Mouse (Mus musculus): ENCODE results near the gene Slc24a4. TPM values are rescaled to one million over a fixed set of nuclear protein-coding genes. Genes with fewer than 3 reads are reported as not detected.

Slc24a4 gene
- 0.20 and 0.56 TPM in 2 replicates for total RNA-seq (2017)

GRCm38 (mm10) chr12:102128081-102128790 is at the start of gene Slc24a4:
Gene Slc24a4 (plus strand): TSS chr12:102128733.
- ATAC-seq (replicated peaks in 1 of 2; ENCODE audit: insufficient read depth in 1 of 2, low FRiP score in 2 of 2, low TSS enrichment in 1 of 2, low read depth in 1 of 2, poor library complexity in 2 of 2, severe bottlenecking in 2 of 2), result peak; percentile 46 to 55; a peak in 2 of 4 replicates

GRCm38 (mm10) chr12:102082648-102083425 is 45.7 kb upstream of the Slc24a4 start:
- no peak for ATAC-seq (replicated peaks in 1 of 2; ENCODE audit: insufficient read depth in 1 of 2, low FRiP score in 2 of 2, low TSS enrichment in 1 of 2, low read depth in 1 of 2, poor library complexity in 2 of 2, severe bottlenecking in 2 of 2)

- ATAC-seq (replicated peaks in 1 of 2; ENCODE audit: insufficient read depth in 1 of 2, low FRiP score in 2 of 2, low TSS enrichment in 1 of 2, low read depth in 1 of 2, poor library complexity in 2 of 2, severe bottlenecking in 2 of 2), result no peak
These were observed 38.0 kb upstream of the Slc24a4 start for GRCm38 (mm10) chr12:102090535-102090934.

- ATAC-seq (replicated peaks in 1 of 2; ENCODE audit: insufficient read depth in 1 of 2, low FRiP score in 2 of 2, low TSS enrichment in 1 of 2, low read depth in 1 of 2, poor library complexity in 2 of 2, severe bottlenecking in 2 of 2), result no peak
These were observed 36.0 kb upstream of the Slc24a4 start for GRCm38 (mm10) chr12:102092342-102093094.

- ATAC-seq (replicated peaks in 1 of 2; ENCODE audit: insufficient read depth in 1 of 2, low FRiP score in 2 of 2, low TSS enrichment in 1 of 2, low read depth in 1 of 2, poor library complexity in 2 of 2, severe bottlenecking in 2 of 2), result no peak
These were observed 22.5 kb upstream of the Slc24a4 start for GRCm38 (mm10) chr12:102105990-102106389.

- peak in 1 of 2 experiments; percentile 18; a peak in 2 of 4 replicates for ATAC-seq (replicated peaks in 1 of 2; ENCODE audit: insufficient read depth in 1 of 2, low FRiP score in 2 of 2, low TSS enrichment in 1 of 2, low read depth in 1 of 2, poor library complexity in 2 of 2, severe bottlenecking in 2 of 2)
These were observed 19.7 kb upstream of the Slc24a4 start for GRCm38 (mm10) chr12:102108851-102109250.

- no peak for ATAC-seq (replicated peaks in 1 of 2; ENCODE audit: insufficient read depth in 1 of 2, low FRiP score in 2 of 2, low TSS enrichment in 1 of 2, low read depth in 1 of 2, poor library complexity in 2 of 2, severe bottlenecking in 2 of 2)
These were observed 16.0 kb upstream of the Slc24a4 start for GRCm38 (mm10) chr12:102112491-102112890.

GRCm38 (mm10) chr12:102112901-102113300 is 15.6 kb upstream of the Slc24a4 start:
- ATAC-seq (replicated peaks in 1 of 2; ENCODE audit: insufficient read depth in 1 of 2, low FRiP score in 2 of 2, low TSS enrichment in 1 of 2, low read depth in 1 of 2, poor library complexity in 2 of 2, severe bottlenecking in 2 of 2), result no peak

GRCm38 (mm10) chr12:102113391-102113790 is 15.1 kb upstream of the Slc24a4 start:
- ATAC-seq (replicated peaks in 1 of 2; ENCODE audit: insufficient read depth in 1 of 2, low FRiP score in 2 of 2, low TSS enrichment in 1 of 2, low read depth in 1 of 2, poor library complexity in 2 of 2, severe bottlenecking in 2 of 2), result no peak

- no peak for ATAC-seq (replicated peaks in 1 of 2; ENCODE audit: insufficient read depth in 1 of 2, low FRiP score in 2 of 2, low TSS enrichment in 1 of 2, low read depth in 1 of 2, poor library complexity in 2 of 2, severe bottlenecking in 2 of 2)
These were observed 12.0 kb upstream of the Slc24a4 start for GRCm38 (mm10) chr12:102116580-102116979.

GRCm38 (mm10) chr12:102118014-102118413 is 10.5 kb upstream of the Slc24a4 start:
- no peak for ATAC-seq (replicated peaks in 1 of 2; ENCODE audit: insufficient read depth in 1 of 2, low FRiP score in 2 of 2, low TSS enrichment in 1 of 2, low read depth in 1 of 2, poor library complexity in 2 of 2, severe bottlenecking in 2 of 2)

- no peak for ATAC-seq (replicated peaks in 1 of 2; ENCODE audit: insufficient read depth in 1 of 2, low FRiP score in 2 of 2, low TSS enrichment in 1 of 2, low read depth in 1 of 2, poor library complexity in 2 of 2, severe bottlenecking in 2 of 2)
These were observed 932 bp upstream of the Slc24a4 start for GRCm38 (mm10) chr12:102127601-102128000.

GRCm38 (mm10) chr12:102128791-102129507 is 416 bp downstream of the Slc24a4 start:
- peak; percentile 40 to 52 for ATAC-seq (replicated peaks in 1 of 2; ENCODE audit: insufficient read depth in 1 of 2, low FRiP score in 2 of 2, low TSS enrichment in 1 of 2, low read depth in 1 of 2, poor library complexity in 2 of 2, severe bottlenecking in 2 of 2)

- no peak for ATAC-seq (replicated peaks in 1 of 2; ENCODE audit: insufficient read depth in 1 of 2, low FRiP score in 2 of 2, low TSS enrichment in 1 of 2, low read depth in 1 of 2, poor library complexity in 2 of 2, severe bottlenecking in 2 of 2)
These were observed 1.0 kb downstream of the Slc24a4 start for GRCm38 (mm10) chr12:102129508-102130030.

GRCm38 (mm10) chr12:102139710-102140109 is 11.2 kb downstream of the Slc24a4 start:
- ATAC-seq (replicated peaks in 1 of 2; ENCODE audit: insufficient read depth in 1 of 2, low FRiP score in 2 of 2, low TSS enrichment in 1 of 2, low read depth in 1 of 2, poor library complexity in 2 of 2, severe bottlenecking in 2 of 2), result peak in 1 of 2 experiments; percentile 29; a peak in 1 of 4 replicates

- ATAC-seq (replicated peaks in 1 of 2; ENCODE audit: insufficient read depth in 1 of 2, low FRiP score in 2 of 2, low TSS enrichment in 1 of 2, low read depth in 1 of 2, poor library complexity in 2 of 2, severe bottlenecking in 2 of 2), result no peak
These were observed 12.8 kb downstream of the Slc24a4 start for GRCm38 (mm10) chr12:102141330-102141729.

GRCm38 (mm10) chr12:102147678-102148077 is 19.1 kb downstream of the Slc24a4 start:
- ATAC-seq (replicated peaks in 1 of 2; ENCODE audit: insufficient read depth in 1 of 2, low FRiP score in 2 of 2, low TSS enrichment in 1 of 2, low read depth in 1 of 2, poor library complexity in 2 of 2, severe bottlenecking in 2 of 2), result peak; percentile 80 to 85

Data from hematopoietic stem cell, adult 5-6 weeks (primary cell).